Mouse (Mus musculus) hindbrain, embryonic 15.5 days (tissue): ENCODE results near the gene Stt3b. TPM values are rescaled to one million over a fixed set of nuclear protein-coding genes. Genes with fewer than 3 reads are reported as not detected.
"Not testable (repeated sequence)": the region's sequence is repeated elsewhere in the genome, so short reads cannot be mapped to it uniquely, and the experiment has no call there.

Experiments used
- ATAC-seq: fragments of 200-750 bp; cut with Nextera tagmentation; 2 replicates; pipeline ENCODE4 v1.8.0; 2017; ENCODE audit warnings: low read depth, moderate number of reproducible peaks, moderate TSS enrichment; ENCODE audit not compliant: low FRiP score
- H3K27ac ChIP-seq: fragments of 300-500 bp; sonication (generic); replicated peaks from 2 replicates; pipeline ENCODE4 v1.5.1; 2015; ENCODE audit warnings: mild to moderate bottlenecking, inconsistent platforms
- H3K27me3 ChIP-seq: fragments of 300-500 bp; sonication (generic); 2 replicates; pipeline ENCODE4 v1.6.1; 2015; ENCODE audit warnings: control low read depth, inconsistent platforms
- H3K36me3 ChIP-seq: fragments of 300-500 bp; sonication (generic); 2 replicates; pipeline ENCODE4 v1.6.1; 2015; ENCODE audit warnings: control low read depth, inconsistent platforms
- H3K4me1 ChIP-seq: fragments of 300-500 bp; sonication (generic); replicated peaks from 2 replicates; pipeline ENCODE4 v1.6.1; 2015; ENCODE audit warnings: control low read depth, inconsistent platforms
- H3K4me2 ChIP-seq: fragments of 300-500 bp; sonication (generic); 2 replicates; pipeline ENCODE4 v1.6.1; 2015; ENCODE audit warnings: moderate library complexity, mild to moderate bottlenecking, inconsistent platforms
- H3K4me3 ChIP-seq: fragments of 300-500 bp; sonication (generic); 2 replicates; pipeline ENCODE4 v1.5.1; 2015; ENCODE audit warnings: mild to moderate bottlenecking, inconsistent platforms
- H3K9ac ChIP-seq: fragments of 300-500 bp; sonication (generic); 2 replicates; pipeline ENCODE4 v1.6.1; 2015; ENCODE audit warnings: inconsistent platforms
- H3K9me3 ChIP-seq: fragments of 300-500 bp; sonication (generic); 2 replicates; pipeline ENCODE4 v1.6.1; 2016; ENCODE audit warnings: control low read depth, inconsistent platforms
- WGBS: fragments of 180-500 bp; shearing (Covaris S2); methylation state at CpG from one replicate; pipeline ENCODE4 v1.1.7; 2015; 5-methylcytosine and 5-hydroxymethylcytosine counted together
- polyA plus RNA-seq: library from polyadenylated mRNA; unstranded; fragments of >200 nt; fragmentation: Nextera tagmentation; extraction: Ambion mirVana; gene quantifications from 2 replicates; pipeline ENCODE4 v1.2.1, GENCODE M21; 2015

Stt3b gene
- polyA plus RNA-seq, 1 experiment from 2014 or later: 101 TPM

DNA sequence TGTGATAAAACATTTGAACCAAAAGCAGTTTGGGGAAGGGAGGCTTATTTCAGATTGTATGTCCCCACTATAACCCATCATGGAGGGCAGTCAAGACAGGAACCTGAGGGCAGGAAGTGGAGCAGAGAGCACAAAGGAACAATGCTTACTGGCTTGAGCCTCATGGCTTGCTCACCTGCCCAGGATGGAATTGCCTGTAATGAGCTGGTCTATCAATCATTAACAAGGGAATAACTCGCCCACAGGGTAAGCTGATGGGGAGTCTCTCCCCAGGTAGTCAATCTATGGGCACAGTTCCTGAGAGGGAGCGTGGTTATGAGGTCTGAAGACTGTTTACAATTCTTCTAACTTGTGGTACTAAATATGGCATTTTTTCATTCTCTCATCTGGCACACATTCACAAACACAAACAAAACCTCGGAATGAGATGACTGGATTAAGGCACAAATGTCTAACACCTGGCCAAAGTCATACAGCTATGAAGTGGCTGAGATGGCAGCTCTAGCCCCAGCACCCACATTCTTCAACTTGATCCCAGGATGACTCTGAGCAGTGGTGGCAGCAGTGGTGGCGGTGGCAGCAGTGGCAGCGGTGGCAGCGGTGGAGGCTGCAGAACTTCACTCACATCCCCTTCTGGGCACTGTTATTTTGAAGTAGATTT is 22.3 kb downstream of the Stt3b start:
- H3K4me1 ChIP-seq: peaks cover 28% of the 10 kb centered on the region
- no peak for ATAC-seq

GRCm38 (mm10) chr9:115284385-115284784 is 25.8 kb downstream of the Stt3b start:
- Histone ChIP-seq H3K27me3 (no peaks in the 10 kb centered on the region), H3K4me2 (no peak overlapping the region), H3K9ac (no peak overlapping the region), H3K9me3 (no peaks in the 10 kb centered on the region), H3K4me1 (peaks cover 18% of the 10 kb centered on the region), H3K36me3 (peaks cover 8% of the 10 kb centered on the region; the same call in 1 of the 2 replicates), H3K4me3 (no peak overlapping the region), H3K27ac (no peak overlapping the region)
- ATAC-seq: no peak
- WGBS: 77% methylated on average over 4 of the region's 4 CpGs

More for the DNA sequence above, 22.3 kb downstream of the Stt3b start:
- no peak overlapping the region for H3K27ac ChIP-seq
- WGBS: 93% methylated on average over 6 of the region's 6 CpGs
- no peak overlapping the region for H3K9ac ChIP-seq
- no peaks in the 10 kb centered on the region for H3K9me3 ChIP-seq
- H3K4me3 ChIP-seq: no peak overlapping the region
- no peak overlapping the region for H3K4me2 ChIP-seq
- no peaks in the 10 kb centered on the region for H3K27me3 ChIP-seq
- H3K36me3 ChIP-seq: no peaks in the 10 kb centered on the region

DNA sequence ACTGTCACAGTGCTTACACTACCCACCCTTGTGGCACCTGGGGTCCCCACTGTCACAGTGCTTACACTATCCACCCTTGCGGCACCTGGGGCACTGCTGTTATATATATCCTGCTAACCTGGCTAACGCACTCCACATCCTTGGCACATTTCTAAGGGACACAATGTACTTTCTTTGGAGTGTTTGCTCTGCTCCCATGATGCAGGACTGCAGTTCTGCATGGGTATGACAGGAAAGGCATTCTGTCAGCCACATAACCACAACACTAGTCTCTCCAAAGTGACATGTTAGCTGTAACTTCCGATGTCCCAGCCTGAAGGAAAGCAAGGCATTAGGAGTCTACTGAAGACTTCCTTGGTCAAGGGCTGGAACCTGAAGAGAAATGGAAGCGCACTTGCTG is 26.8 kb downstream of the Stt3b start:
- no peak for ATAC-seq
- 92% methylated on average over 4 of the region's 4 CpGs for WGBS

GRCm38 (mm10) chr9:115278641-115279040 is 31.6 kb downstream of the Stt3b start:
- WGBS: 88% methylated on average over 1 of the region's 1 CpGs
- H3K27ac ChIP-seq: no peak overlapping the region
- H3K4me2 ChIP-seq: no peak overlapping the region
- 0 out of 2 replicates have a peak, but pooled peaks cover 3% of the 10 kb centered on the region for H3K4me1 ChIP-seq
- H3K36me3 ChIP-seq: peaks cover 41% of the 10 kb centered on the region
- no peak overlapping the region for H3K4me3 ChIP-seq
- H3K9ac ChIP-seq: no peak overlapping the region
- H3K9me3 ChIP-seq: no peaks in the 10 kb centered on the region
- no peaks in the 10 kb centered on the region for H3K27me3 ChIP-seq
- no peak for ATAC-seq

More for the DNA sequence above, 26.8 kb downstream of the Stt3b start:
- peaks cover 18% of the 10 kb centered on the region for H3K4me1 ChIP-seq
- peaks cover 14% of the 10 kb centered on the region for H3K36me3 ChIP-seq
- no peak overlapping the region for H3K4me2 ChIP-seq
- no peak overlapping the region for H3K27ac ChIP-seq
- H3K9ac ChIP-seq: no peak overlapping the region
- no peak overlapping the region for H3K4me3 ChIP-seq
- H3K27me3 ChIP-seq: no peaks in the 10 kb centered on the region
- H3K9me3 ChIP-seq: no peaks in the 10 kb centered on the region

- H3K27ac ChIP-seq: no peak overlapping the region
- no peak overlapping the region for H3K9ac ChIP-seq
- H3K4me2 ChIP-seq: no peak overlapping the region
- no peak for ATAC-seq
- H3K36me3 ChIP-seq: peaks cover 40% of the 10 kb centered on the region
- no peaks in the 10 kb centered on the region for H3K27me3 ChIP-seq
- 91% methylated on average over 6 of the region's 6 CpGs for WGBS
- H3K9me3 ChIP-seq: no peaks in the 10 kb centered on the region
- H3K4me3 ChIP-seq: no peak overlapping the region
- no peaks in the 10 kb centered on the region for H3K4me1 ChIP-seq
Observed at GRCm38 (mm10) chr9:115274806-115275205, 35.4 kb downstream of the Stt3b start.

DNA sequence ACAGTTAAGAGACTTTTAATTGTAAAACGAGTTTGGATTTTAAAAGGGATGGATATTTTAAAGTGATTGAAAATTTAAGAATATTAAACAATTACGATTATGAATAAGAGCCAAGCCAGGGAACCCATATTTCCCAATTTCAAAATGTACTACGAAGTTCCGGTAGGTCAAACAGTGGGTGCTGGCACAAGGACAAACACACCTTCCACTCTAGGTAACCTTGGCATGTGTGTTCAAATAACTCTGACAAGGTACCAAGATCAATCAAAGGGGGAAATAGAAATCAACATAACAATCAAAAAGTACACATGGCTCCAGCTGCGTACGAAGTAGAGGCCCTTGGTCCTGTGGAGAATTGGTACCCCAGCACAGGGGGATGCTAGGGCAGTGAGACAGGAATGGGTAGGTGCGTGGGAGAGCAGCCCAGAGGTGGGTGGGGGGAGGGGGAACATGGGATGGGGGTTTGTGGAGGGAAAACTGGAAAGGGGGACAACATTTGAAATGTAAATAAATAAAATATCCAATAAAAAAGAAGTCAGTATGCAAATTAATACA is 37.0 kb downstream of the Stt3b start:
- Histone ChIP-seq H3K4me3 (no peak overlapping the region), H3K4me1 (no peaks in the 10 kb centered on the region), H3K4me2 (no peak overlapping the region), H3K27me3 (no peaks in the 10 kb centered on the region), H3K9ac (no peak overlapping the region), H3K36me3 (peaks cover 27% of the 10 kb centered on the region), H3K9me3 (no peaks in the 10 kb centered on the region), H3K27ac (no peak overlapping the region)
- ATAC-seq: no peak
- WGBS: 94% methylated on average over 7 of the region's 7 CpGs

DNA sequence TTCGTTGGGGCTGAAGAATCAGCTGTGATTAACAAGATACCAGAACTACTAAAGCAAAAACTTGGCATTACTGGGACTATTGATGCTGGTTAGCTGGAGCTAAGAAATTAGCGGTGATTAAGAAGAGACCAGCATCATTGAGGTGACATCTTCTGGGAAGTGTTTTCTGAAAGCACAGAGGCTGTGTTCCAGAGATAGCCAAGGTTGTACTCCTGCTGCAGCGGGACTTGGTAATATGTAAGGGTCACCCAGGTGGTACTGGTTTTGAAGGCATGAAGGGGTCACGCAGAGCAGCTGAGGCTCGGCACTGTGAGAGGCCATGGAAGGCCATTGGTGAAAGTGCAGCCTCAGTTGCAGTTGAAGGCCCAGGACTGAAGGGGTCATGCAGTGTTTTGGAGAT is 37.8 kb downstream of the Stt3b start:
- H3K4me2 ChIP-seq, ATAC-seq, H3K4me3 ChIP-seq, H3K9me3 ChIP-seq, H3K9ac ChIP-seq, H3K4me1 ChIP-seq, H3K27ac ChIP-seq, H3K27me3 ChIP-seq: not testable (repeated sequence)
- WGBS: 96% methylated on average over 5 of the region's 5 CpGs
- peaks cover 27% of the 10 kb centered on the region for H3K36me3 ChIP-seq

- no peak for ATAC-seq
- no peak overlapping the region for H3K4me3 ChIP-seq
- 89% methylated on average over 3 of the region's 3 CpGs for WGBS
- H3K36me3 ChIP-seq: peaks cover 23% of the 10 kb centered on the region
- H3K9me3 ChIP-seq: no peaks in the 10 kb centered on the region
- no peaks in the 10 kb centered on the region for H3K4me1 ChIP-seq
- H3K27me3 ChIP-seq: no peaks in the 10 kb centered on the region
- H3K4me2 ChIP-seq: no peak overlapping the region
- H3K9ac ChIP-seq: no peak overlapping the region
- H3K27ac ChIP-seq: no peak overlapping the region
Observed at GRCm38 (mm10) chr9:115271556-115271955, 38.7 kb downstream of the Stt3b start.

- no peaks in the 10 kb centered on the region for H3K27me3 ChIP-seq
- peaks cover 7% of the 10 kb centered on the region for H3K36me3 ChIP-seq
- 80% methylated on average over 5 of the region's 5 CpGs for WGBS
- no peaks in the 10 kb centered on the region for H3K9me3 ChIP-seq
- no peak overlapping the region for H3K9ac ChIP-seq
- no peak overlapping the region for H3K27ac ChIP-seq
- H3K4me3 ChIP-seq: no peak overlapping the region
- H3K4me1 ChIP-seq: peaks cover 3% of the 10 kb centered on the region; the same call in 1 of the 2 replicates
- no peak overlapping the region for H3K4me2 ChIP-seq
- no peak for ATAC-seq
Observed at GRCm38 (mm10) chr9:115261896-115262295, 48.3 kb downstream of the Stt3b start.

GRCm38 (mm10) chr9:115261456-115261855 is 48.8 kb downstream of the Stt3b start:
- Histone ChIP-seq H3K27me3 (no peaks in the 10 kb centered on the region), H3K4me2 (no peak overlapping the region), H3K9ac (no peak overlapping the region), H3K36me3 (peaks cover 7% of the 10 kb centered on the region), H3K4me1 (peaks cover 3% of the 10 kb centered on the region; the same call in 1 of the 2 replicates), H3K9me3 (no peaks in the 10 kb centered on the region), H3K27ac (no peak overlapping the region), H3K4me3 (no peak overlapping the region)
- 68% methylated on average over 8 of the region's 8 CpGs for WGBS
- ATAC-seq: peak; percentile 51; the same call in 1 of the 2 replicates

DNA sequence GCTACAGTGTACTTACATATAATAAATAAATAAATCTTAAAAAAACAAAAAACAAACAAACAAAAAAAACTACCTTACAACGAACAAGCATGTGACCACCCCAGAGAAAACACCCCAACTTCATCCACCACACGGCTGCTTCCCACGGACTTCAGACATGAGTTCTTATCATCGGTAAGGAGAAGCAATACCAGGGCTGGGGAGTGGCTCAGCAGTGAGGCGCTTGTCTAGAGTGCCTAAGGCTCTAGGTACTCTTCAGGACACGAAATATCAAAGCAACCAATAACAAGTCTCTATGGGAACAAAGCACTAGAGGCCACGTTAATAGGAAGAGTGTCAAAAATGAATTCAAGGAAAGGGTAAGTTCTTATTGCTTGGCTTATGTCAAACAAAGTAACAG is 49.8 kb downstream of the Stt3b start:
- no peak overlapping the region for H3K4me2 ChIP-seq
- no peak for ATAC-seq
- peaks cover 3% of the 10 kb centered on the region; the same call in 1 of the 2 replicates for H3K4me1 ChIP-seq
- WGBS: 87% methylated on average over 7 of the region's 7 CpGs
- H3K9me3 ChIP-seq: no peaks in the 10 kb centered on the region
- no peak overlapping the region for H3K27ac ChIP-seq
- no peak overlapping the region for H3K4me3 ChIP-seq
- H3K36me3 ChIP-seq: peaks cover 4% of the 10 kb centered on the region
- no peaks in the 10 kb centered on the region for H3K27me3 ChIP-seq
- no peak overlapping the region for H3K9ac ChIP-seq

DNA sequence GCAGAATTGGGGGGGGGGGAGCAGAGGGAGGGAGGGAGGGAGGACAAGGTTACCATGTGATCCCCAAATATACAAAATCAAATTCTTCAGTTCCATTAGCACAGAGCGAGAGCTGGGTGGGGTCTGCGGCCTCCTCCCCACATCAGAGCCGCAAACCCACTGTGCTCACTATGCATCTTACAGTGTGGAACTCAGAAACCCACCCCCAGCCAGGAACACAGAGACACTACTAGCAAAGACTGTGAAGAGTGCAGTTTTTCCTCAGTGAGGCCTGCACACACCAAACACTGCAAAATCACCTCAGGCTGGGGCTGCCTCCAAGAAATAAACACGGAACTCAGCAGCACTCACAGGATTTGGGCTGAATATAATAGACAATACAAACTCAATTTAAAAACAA is 50.4 kb downstream of the Stt3b start:
- Histone ChIP-seq H3K9ac (no peak overlapping the region), H3K36me3 (peaks cover 3% of the 10 kb centered on the region; the same call in 1 of the 2 replicates), H3K27ac (no peak overlapping the region), H3K4me2 (no peak overlapping the region), H3K27me3 (no peaks in the 10 kb centered on the region), H3K9me3 (no peaks in the 10 kb centered on the region), H3K4me3 (no peak overlapping the region), H3K4me1 (peaks cover 3% of the 10 kb centered on the region; the same call in 1 of the 2 replicates)
- 90% methylated on average over 4 of the region's 4 CpGs for WGBS
- ATAC-seq: no peak
